Comparison of ENCODE assay signal across 32 mouse cellular contexts in genomic region chr19:30563876-30564275, GRCm38 (mm10). TPM values are rescaled to one million over a fixed set of nuclear protein-coding genes. Genes with fewer than 3 reads are reported as not detected.
"Had no signal": no experiment of that assay in that cellular context is flagged by ENCODE, and none has a peak within 500 bp of the region (broad histone marks: within the 10 kb centered on the region; RNA-seq: fewer than 3 reads in every experiment).

No protein-coding gene starts in this region.

- H3K36me3 ChIP-seq: limb, embryonic 10.5 days; limb, embryonic 12.5 days; limb, embryonic 13.5 days; limb, embryonic 15.5 days; liver, embryonic 12.5 days; liver, embryonic 13.5 days; liver, embryonic 15.5 days; lung, embryonic 15.5 days; midbrain, embryonic 10.5 days; midbrain, embryonic 12.5 days; midbrain, embryonic 15.5 days; neural tube, embryonic 12.5 days had no signal

- DNase-seq: left cerebral cortex, postnatal 4 days; liver; liver, embryonic 13.5 days; liver, postnatal 0 days; lung, adult 18-20 months; lung, adult 2 months; lung, embryonic 14.5 days; lung, postnatal 10 days; lung, postnatal 14 days; lung, postnatal 36 days; lung, postnatal 4 days; midbrain, embryonic 14.5 days had no signal

- H3K4me3 ChIP-seq: limb, embryonic 10.5 days; limb, embryonic 12.5 days; limb, embryonic 13.5 days; limb, embryonic 15.5 days; liver, embryonic 12.5 days; liver, embryonic 13.5 days; liver, embryonic 15.5 days; lung, embryonic 15.5 days; megakaryocyte, embryonic 14.5 days; midbrain, embryonic 10.5 days; midbrain, embryonic 12.5 days; midbrain, embryonic 15.5 days; myocyte; neural tube, embryonic 12.5 days had no signal

- H3K27me3 ChIP-seq: limb, embryonic 12.5 days; limb, embryonic 13.5 days; limb, embryonic 15.5 days; liver, embryonic 12.5 days; liver, embryonic 13.5 days; liver, embryonic 15.5 days; lung, embryonic 15.5 days; megakaryocyte, embryonic 14.5 days; midbrain, embryonic 12.5 days; midbrain, embryonic 15.5 days; neural tube, embryonic 12.5 days had no signal

- H3K4me1 ChIP-seq: limb, embryonic 12.5 days; limb, embryonic 13.5 days; limb, embryonic 15.5 days; liver, embryonic 12.5 days; liver, embryonic 13.5 days; liver, embryonic 15.5 days; lung, embryonic 15.5 days; megakaryocyte, embryonic 14.5 days; midbrain, embryonic 10.5 days; midbrain, embryonic 12.5 days; midbrain, embryonic 15.5 days; neural tube, embryonic 12.5 days had no signal

- H3K4me2 ChIP-seq: limb, embryonic 12.5 days; limb, embryonic 13.5 days; limb, embryonic 15.5 days; liver, embryonic 11.5 days; liver, embryonic 12.5 days; liver, embryonic 13.5 days; liver, embryonic 15.5 days; lung, embryonic 14.5 days; lung, embryonic 15.5 days; midbrain, embryonic 11.5 days; midbrain, embryonic 12.5 days; midbrain, embryonic 15.5 days; neural tube, embryonic 12.5 days had no signal

- ATAC-seq: liver, embryonic 12.5 days; liver, postnatal 0 days; lung, postnatal 0 days; midbrain, embryonic 15.5 days; midbrain, embryonic 16.5 days had no signal

- H3K27ac ChIP-seq: limb, embryonic 10.5 days; limb, embryonic 12.5 days; limb, embryonic 13.5 days; limb, embryonic 15.5 days; liver, embryonic 12.5 days; liver, embryonic 13.5 days; liver, embryonic 14.5 days; liver, embryonic 15.5 days; lung, embryonic 15.5 days; macrophage; midbrain, embryonic 10.5 days; midbrain, embryonic 12.5 days; midbrain, embryonic 15.5 days; neural tube, embryonic 12.5 days had no signal

- H3K9ac ChIP-seq: limb, embryonic 12.5 days; limb, embryonic 13.5 days; limb, embryonic 15.5 days; liver, embryonic 12.5 days; liver, embryonic 13.5 days; liver, embryonic 14.5 days; liver, embryonic 15.5 days; liver, postnatal 0 days; lung, embryonic 14.5 days; lung, embryonic 15.5 days; midbrain, embryonic 12.5 days; midbrain, embryonic 15.5 days; neural tube, embryonic 12.5 days had no signal

- H3K9me3 ChIP-seq: limb, embryonic 10.5 days; limb, embryonic 13.5 days; limb, embryonic 15.5 days; liver, embryonic 12.5 days; liver, embryonic 13.5 days; liver, embryonic 15.5 days; lung, embryonic 15.5 days; midbrain, embryonic 10.5 days; midbrain, embryonic 12.5 days; neural tube, embryonic 12.5 days had no signal

RNA-seq across cellular contexts. Expression of gene Dkk1, which starts 14.4 kb away (rescaled TPM):
- polyA plus RNA-seq: liver, adult 2 months; liver, postnatal 0 days; lung, adult 2 months; lung, postnatal 0 days; macrophage; myocyte had no signal
